Mouse (Mus musculus): ENCODE data around the gene Qrich1.

DNA sequence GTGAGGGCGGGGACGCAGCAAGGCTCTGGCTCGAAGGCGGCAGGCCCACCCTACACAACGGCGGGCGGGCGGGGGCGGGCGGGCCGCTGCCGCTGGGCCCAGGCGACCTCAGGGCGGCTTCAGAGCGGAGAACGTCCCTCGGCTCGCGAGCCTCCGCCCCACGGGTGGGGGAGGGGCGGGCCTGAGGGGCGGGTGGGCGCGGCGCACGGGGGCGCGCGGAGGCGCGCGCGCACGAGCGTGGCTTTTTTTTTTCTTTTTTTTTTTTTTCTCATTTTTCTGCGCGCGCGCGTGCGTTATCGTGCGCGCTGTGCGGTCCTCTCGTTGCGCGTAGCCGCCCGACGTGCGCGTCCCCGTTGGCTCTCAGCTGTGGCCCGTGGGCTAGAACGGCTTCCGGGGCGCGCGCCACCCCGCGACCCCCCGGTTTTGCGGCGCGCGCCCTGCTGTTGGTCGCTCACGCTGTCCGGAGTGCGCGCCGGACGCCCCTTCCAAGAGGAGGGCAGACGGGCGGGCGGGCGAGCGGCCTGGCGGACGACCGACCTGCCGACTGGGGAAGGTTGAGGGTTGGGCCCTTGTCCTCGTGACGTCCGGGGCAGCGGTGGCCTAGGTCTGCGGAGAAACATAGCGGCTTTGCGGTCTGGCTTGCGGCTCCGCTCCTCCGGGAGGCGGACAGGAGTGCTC lies 786 bp downstream of the Qrich1 start:
- no peak for TF ChIP-seq CTCF (IDR thresholded peaks at IDR 0.05)
- TF ChIP-seq POLR2A (IDR thresholded peaks at IDR 0.05; ENCODE audit: insufficient read depth, low read depth, low read length) = no peak
